Mouse (Mus musculus) bone marrow, adult 2 months (tissue): ENCODE measurements around the gene Dusp13.

Experiments used
- CTCF ChIP-seq: fragments of 200-500 bp; IDR thresholded peaks from 2 replicates; pipeline ENCODE4 v1.5.1; 2011; ENCODE audit warnings: low read length, control low read depth; ENCODE audit not compliant: control insufficient read depth, insufficient read depth
- POLR2A ChIP-seq: fragments of 200-500 bp; IDR thresholded peaks from 2 replicates; pipeline ENCODE4 v1.6.1; 2011; ENCODE audit warnings: low read depth, mild to moderate bottlenecking, control low read depth, low read length, borderline replicate concordance; ENCODE audit not compliant: control insufficient read depth

- TF ChIP-seq POLR2A (no peak), CTCF (no peak)
Measured at GRCm38 (mm10) chr14:21729936-21730335, 21.0 kb downstream of the Dusp13 start.
